Mouse (Mus musculus) R1 (cell line): ENCODE data around the gene Ccdc36.

Source experiments
- DNase-seq: peaks from one replicate; pipeline ENCODE4 v3.0.0-alpha.2; 2018; ENCODE audit warnings: low read depth, low spot score

Ccdc36 gene

DNA sequence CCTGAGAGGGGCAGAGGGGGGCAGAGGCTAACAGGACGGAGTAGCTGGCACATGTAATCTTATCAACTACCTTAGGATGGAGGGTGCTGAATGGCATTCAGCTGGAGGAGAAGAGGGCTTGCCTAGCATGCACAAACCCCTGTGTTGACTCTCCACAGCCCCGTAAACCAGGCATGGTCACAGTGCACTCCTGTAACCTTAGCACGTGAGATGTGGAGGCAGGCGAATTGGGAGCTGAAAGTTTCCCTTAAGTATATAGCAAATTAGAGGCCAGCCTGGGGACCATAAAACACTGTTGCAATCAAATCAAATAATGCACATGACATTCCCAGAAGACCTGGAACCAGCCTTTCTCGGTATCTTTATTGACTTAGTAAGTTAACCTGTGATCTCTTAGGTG lies 49.5 kb downstream of the Ccdc36 start:
- DNase-seq = no peak

- DNase-seq = no peak
These were observed 50.0 kb downstream of the Ccdc36 start for GRCm38 (mm10) chr9:108378234-108378633.
